Mouse (Mus musculus) adrenal gland, adult 8-10 months (tissue): ENCODE results near the gene Tmem104. TPM values are rescaled to one million over a fixed set of nuclear protein-coding genes. Genes with fewer than 3 reads are reported as not detected.

Source experiments
- DNase-seq: peaks from one replicate; pipeline ENCODE4 v3.0.0; 2022
- total RNA-seq, 4 experiments: library from RNA; stranded (reverse); gene quantifications; 2 replicates each; pipeline ENCODE4 v1.2.4; 2022

The Tmem104 gene
- total RNA-seq, 4 experiments from 2014 or later: 24.8 to 34.0 (median 27.3) TPM

DNA sequence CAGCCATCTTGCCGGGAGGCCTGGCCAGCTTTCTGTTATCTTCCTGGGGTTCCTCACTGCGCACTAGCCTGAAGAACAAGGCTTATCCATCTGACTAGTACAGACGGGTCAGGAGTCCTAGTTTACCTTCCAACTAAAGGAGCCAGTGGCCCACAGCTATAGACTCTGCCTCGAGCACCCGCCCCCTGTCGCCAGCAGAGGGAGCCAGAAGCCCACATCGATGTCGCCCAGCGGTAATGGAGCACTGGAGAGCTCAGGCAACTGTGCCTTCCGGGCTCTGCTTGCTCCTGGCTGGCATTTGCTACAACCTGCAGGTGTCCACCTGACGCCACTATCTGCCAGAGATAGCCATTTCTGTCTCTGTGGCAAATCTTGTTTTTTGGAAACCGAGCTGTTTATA is 15.0 kb downstream of the Tmem104 start:
- peak; percentile 64 for DNase-seq

- DNase-seq: no peak
Measured at GRCm38 (mm10) chr11:115202756-115203155, 15.5 kb downstream of the Tmem104 start.

DNA sequence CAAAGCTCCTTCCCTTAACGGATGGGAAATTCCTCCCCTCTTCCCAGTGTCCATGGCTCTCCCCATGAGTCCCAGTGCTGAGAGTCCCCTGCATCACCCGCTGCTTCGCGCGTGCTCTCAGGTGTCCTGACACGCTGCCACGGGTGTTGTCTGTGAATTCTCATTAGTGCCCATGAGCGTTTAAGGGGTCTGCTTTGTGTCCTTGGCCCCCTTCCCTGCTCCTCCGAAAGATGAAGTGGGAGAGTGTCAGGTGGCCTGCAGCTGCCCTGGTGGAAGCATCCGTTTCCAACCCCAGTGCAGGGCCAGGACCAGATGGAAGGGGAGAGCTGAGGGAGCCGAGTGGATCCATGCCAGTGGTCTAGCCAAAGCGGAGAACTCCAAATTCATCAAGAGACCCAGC is 20.8 kb downstream of the Tmem104 start:
- DNase-seq: no peak

GRCm38 (mm10) chr11:115208776-115209732 is 21.8 kb downstream of the Tmem104 start:
- DNase-seq: no peak

- no peak for DNase-seq
Measured at GRCm38 (mm10) chr11:115209958-115210357, 22.7 kb downstream of the Tmem104 start.

DNA sequence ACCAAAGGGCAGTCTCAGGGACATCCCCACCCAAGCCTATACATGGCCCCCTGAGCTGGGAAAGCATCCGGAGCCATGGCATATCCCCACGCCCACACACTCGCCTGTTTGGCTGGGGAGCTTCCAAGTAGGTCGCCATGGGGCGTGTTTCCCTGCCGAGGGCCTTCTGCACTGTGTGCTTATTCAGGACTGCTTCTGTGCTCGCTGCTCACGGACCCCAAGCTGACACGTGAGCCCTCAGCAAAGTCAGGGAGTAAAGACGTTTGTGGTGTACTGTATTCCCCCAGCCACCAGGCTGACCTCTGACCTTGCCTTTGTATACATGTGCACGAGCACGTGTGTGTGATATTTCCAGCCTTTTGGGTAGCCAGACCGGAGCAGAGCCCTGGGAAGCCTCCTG is 24.8 kb downstream of the Tmem104 start:
- no peak for DNase-seq

DNA sequence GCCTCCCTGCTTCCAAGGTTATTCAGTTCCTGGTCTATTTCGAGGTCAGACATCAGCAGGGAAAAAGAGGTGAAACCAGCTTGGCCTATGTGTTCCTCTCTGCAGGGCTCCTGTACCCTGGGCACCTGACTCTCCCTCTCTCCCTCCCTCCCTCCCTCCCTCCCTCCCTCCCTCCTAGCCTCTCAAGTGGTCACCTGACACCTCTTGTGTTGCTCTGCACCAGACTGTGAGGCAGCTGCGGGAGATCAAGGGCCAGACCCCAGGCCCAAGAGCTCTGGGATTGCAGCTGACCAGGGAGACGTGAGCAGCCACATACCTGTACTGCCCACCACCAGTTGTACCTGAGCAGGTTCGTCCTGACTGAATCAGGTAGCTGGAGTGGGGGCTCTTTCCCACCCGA is 27.8 kb downstream of the Tmem104 start:
- no peak for DNase-seq

DNA sequence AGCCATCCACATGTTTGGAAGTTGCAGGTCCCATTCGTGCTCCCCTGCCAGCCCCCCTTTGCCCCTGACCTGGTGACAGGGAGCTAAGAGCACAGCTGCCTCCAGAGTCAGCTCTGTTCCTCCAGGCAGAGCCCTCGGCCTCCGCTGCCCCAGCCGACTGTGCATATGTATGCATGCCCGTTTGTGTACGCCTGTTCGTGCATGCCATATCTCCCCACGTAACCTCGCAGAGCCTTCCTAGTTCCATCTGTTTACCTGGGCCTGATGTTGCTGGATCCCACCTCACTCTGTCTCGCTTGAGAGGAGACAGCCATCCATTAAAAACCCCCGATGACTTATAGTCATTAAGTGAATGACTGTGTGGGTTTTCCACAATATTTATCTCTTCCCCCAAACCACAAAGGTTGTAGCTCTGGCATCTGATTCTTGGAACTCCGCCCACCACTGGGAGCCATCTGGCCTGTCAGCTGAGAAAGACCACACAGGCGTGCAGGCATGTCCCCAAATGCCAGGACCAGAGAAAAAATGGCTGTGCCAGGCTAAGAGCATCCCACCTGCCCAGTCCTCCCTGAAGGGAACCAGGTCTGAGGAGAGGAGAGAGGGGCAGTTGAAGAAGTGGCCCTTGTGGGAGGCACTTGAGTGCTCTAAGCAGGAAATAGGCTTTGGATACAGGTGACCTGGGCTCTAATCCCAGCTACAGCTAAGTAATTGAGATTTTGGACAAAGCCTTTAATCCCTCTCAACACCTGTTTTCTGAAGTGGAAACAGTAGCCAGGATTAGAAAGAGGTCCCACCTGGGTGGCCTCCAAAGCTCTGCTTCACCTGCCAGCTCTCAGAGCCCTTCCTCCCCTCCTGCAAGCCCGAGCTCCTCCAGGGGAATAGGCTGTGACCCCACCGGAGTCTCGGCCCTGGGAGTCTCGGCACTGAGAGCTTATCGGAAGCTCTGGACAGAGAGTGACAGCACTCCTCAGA is 30.4 kb downstream of the Tmem104 start:
- DNase-seq: no peak

DNA sequence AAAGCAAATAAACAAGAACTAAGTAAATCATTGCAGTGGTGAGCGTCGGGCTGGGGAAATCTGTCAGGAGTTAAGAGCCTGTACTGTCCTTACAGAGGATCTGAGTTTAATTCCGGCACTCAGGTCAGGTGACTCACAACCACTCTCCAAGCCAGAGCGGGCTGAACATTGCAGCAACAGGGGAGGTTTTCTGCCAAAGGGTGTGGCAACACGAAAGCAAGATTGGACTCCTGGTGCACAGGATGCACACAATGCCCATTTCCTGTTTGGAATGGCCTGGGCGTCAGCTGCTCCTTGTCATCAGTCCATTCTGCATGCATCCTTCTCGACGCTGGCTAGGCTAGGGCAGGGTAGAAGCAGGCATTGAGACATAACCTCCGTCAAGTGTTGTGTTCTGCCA is 32.0 kb downstream of the Tmem104 start:
- peak; percentile 29 for DNase-seq

DNA sequence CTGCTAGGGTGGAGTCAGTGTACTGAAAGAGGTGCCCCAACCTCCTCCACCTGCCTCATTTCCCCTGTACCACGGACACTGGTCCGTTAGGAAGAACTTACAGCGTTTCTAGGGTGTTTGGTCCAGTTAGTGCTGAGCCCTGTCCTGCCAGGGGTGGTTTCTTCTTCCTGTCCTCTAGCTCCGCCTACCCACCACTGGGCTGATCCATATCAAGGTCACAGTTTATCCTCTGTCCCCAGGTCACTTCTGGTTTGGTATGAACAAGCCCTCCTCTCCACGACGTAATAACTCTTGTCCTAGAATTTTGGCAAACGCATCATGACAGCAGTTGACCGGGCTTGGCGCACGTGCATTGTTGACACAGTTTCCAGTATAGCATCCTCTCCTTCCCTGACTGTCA is 32.4 kb downstream of the Tmem104 start:
- DNase-seq: no peak

DNA sequence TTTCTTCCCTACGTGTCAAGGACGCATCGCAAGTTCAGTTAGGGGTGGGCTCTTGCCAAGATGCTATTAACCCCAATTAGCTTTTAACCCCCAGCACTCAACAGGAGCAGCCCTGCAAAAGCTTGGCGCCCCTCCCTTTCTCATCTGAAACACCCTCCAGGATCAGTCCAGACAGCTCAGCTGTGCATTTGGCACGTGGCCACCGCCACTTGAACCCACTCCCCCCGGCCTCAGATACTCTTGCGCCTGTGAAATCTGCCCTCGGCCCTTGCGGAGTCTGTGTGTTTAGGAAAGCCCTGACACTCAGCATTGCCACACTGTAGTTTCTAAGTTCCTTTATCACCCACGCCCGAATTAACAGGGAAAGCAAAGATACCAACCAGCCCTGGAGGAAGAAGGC is 34.8 kb downstream of the Tmem104 start:
- DNase-seq: no peak

GRCm38 (mm10) chr11:115222570-115222969 is 35.3 kb downstream of the Tmem104 start:
- no peak for DNase-seq

DNA sequence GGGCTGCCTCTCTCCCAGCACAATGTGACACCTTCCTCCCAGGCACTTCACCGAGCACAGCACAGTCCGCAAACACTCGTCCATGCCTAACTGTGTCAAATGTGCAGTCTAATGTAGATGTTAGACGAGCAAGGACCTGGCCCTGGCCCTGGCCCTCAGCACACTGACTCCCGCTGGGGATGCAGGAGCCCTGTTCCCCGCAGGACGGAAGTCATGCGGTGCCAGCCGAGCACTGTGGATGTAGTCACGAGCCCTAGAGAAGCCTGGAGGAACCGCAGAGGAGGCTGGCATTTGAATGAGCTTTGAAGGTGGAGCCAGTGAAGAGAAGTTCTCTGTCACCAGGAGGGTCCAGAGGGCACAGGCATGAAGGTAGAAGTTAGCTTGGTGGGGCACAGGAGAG is 36.2 kb downstream of the Tmem104 start:
- no peak for DNase-seq

- peak; percentile 39 for DNase-seq
Measured at GRCm38 (mm10) chr11:115223877-115224276, 36.6 kb downstream of the Tmem104 start.

DNA sequence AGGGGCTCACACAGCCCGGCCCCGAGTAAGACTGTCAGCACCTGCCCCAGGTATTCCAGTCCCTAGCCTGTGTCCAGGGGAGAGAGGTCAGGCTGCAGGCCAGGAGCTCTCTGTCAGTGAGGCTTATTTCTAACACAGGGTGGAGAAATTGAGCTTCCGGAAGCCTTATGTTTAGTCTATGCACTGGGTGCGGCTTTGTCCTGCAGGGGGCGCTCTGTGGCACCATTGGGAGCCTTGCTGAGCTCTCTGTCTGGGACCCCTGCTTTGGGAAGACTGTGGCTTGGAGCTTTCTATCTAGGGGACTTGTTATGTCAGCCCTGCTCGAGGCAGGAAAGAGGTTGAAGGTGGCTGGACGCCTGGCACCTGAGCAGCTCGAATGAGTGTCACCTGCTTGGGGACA is 37.6 kb downstream of the Tmem104 start:
- DNase-seq: no peak

GRCm38 (mm10) chr11:115225301-115225700 is 38.0 kb downstream of the Tmem104 start:
- no peak for DNase-seq

- no peak for DNase-seq
Measured at GRCm38 (mm10) chr11:115226811-115227491, 39.7 kb downstream of the Tmem104 start.

- no peak for DNase-seq
Measured at GRCm38 (mm10) chr11:115227640-115228039, 40.4 kb downstream of the Tmem104 start.

DNA sequence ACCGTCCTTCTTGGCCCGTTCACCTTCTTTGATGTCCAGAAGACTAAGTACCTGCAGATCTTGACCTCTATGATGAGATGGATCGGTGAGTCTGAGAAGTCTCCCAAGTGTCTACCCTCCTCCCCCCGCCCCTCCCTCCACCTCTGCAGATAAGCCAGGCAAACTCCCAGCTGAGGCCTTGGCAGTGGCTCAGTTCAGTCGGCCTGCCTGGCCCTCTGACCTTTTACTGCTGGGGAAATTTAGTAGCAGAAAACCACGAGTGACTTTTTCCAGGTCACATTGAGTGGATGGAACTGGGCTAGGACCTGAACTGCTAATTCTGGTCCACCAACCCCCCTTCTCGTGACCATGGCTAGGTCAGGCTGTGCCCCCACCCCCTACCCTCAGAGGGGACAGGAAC is 41.1 kb downstream of the Tmem104 start:
- no peak for DNase-seq

DNA sequence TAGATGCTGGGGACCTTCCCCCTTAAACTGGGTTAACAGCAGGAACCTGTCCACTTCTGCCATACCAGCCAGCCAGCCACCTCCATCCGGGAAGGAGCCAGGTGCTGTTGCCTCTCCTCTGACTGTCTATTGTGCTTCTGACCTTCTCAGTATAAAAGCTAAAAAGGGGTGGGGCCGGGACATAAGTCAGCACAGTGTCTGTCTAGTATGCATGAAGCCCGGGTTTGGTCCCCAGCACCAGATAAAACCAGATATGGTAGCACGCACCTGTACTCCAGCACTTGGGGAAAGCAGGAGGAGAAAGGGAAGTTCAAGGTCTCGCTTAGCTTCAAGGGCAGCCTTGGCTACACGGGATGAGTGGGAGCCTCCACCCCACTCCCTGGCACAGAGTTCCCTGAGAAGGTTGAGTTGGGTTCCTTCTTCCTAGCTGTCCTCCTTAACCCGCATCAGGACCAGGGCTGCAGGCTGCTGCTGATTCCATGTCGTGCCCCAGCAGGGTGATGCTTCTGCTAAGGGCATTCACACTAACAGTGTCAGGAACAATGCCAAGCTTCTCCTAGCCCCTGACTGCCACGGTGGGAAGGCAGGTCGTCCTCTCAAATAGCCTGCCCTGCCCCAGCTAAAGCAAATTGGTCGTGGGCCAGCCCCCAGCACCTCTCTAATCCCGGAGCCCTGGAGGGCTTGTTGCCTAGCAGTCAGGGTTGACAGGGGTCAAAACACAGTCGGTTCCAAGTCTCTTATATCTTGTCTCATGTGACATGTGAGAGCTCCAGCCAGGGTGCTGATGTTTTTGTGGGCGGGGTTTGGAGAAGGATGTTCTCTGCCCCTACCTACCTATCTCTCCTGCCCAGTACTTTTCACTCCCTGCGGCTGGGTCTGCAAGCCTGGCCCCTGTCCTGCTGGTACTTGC is 42.0 kb downstream of the Tmem104 start:
- no peak for DNase-seq

GRCm38 (mm10) chr11:115231168-115231915 is 44.1 kb downstream of the Tmem104 start:
- no peak for DNase-seq
